Mouse (Mus musculus) kidney, adult 2 months (tissue): Measurements from ENCODE around the gene Pea15a.

Experiments used
- CTCF ChIP-seq: fragments of 200-500 bp; conservative IDR thresholded peaks from 2 replicates; pipeline ENCODE4 v1.5.1; 2011; ENCODE audit warnings: low read depth, mild to moderate bottlenecking, control low read depth, low read length, moderate library complexity, mixed read lengths; ENCODE audit not compliant: insufficient read depth, insufficient read length
- POLR2A ChIP-seq: fragments of 200-500 bp; IDR thresholded peaks from one replicate; pipeline ENCODE4 v1.6.1; 2011; ENCODE audit warnings: low read depth, low read length, control low read depth

DNA sequence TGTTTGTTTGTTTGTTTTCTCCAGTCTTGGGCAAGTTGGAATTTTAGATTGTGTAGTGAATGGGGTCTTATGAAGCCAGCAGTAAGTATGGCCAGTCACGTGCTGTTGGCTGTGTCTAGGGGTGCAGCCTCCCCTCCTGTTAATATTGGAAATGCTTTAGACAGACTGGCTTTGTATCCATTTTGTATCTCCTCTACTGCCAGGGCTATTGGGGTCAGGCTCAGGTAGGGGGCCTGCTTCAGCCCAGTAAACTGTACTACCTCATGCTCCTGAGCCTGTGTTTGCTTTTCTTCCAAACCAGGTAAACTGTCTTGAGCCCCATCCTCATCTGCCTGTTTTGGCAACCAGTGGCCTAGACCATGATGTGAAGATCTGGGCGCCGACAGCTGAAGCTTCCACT is 14.4 kb downstream of the Pea15a start:
- TF ChIP-seq CTCF (no peak), POLR2A (no peak)
